Mouse (Mus musculus) layer of hippocampus, adult 8-10 months (tissue): ENCODE results near the gene Apopt1. TPM values are rescaled to one million over a fixed set of nuclear protein-coding genes. Genes with fewer than 3 reads are reported as not detected.

Experiments
- DNase-seq, 2 experiments: peaks; one replicate each; pipeline ENCODE4 v3.0.0; 2022; ENCODE audit warnings: low spot score in 2 of 2
- total RNA-seq, 4 experiments: library from RNA; stranded (reverse); gene quantifications; 2 replicates each; pipeline ENCODE4 v1.2.4; 2022

Gene Apopt1
- total RNA-seq, 4 experiments from 2014 or later: 30.9 to 34.4 (median 33.7) TPM

GRCm38 (mm10) chr12:111680661-111681060, 32.4 kb upstream of the Apopt1 start:
- DNase-seq: no peak

GRCm38 (mm10) chr12:111681305-111681704, 31.8 kb upstream of the Apopt1 start:
- DNase-seq: no peak

DNA sequence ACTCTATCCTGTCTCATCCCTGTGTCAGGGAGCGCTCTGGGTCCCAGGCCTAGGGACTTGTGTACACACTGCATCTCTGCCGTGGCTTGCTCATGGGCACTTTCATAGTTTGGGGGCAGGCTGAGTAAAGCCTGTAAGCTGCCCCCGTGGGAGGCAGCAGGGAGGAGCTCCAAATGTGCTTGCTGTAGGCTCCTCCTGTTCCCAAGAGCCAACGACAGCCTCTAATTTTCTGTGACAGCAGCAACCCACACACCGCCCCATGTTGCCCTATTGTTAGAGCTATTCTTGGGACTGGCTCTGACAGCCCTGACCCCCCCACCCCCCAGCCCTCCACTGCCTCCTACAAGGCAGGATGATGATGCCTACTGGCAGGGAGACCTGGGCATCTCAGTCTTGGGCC, 31.1 kb upstream of the Apopt1 start:
- DNase-seq: no peak

GRCm38 (mm10) chr12:111682806-111683205, 30.3 kb upstream of the Apopt1 start:
- DNase-seq: no peak

GRCm38 (mm10) chr12:111686390-111686789, 26.7 kb upstream of the Apopt1 start:
- DNase-seq: no peak

- DNase-seq: peak; percentile 63 to 65
Observed at GRCm38 (mm10) chr12:111687350-111688068, 25.6 kb upstream of the Apopt1 start.

DNA sequence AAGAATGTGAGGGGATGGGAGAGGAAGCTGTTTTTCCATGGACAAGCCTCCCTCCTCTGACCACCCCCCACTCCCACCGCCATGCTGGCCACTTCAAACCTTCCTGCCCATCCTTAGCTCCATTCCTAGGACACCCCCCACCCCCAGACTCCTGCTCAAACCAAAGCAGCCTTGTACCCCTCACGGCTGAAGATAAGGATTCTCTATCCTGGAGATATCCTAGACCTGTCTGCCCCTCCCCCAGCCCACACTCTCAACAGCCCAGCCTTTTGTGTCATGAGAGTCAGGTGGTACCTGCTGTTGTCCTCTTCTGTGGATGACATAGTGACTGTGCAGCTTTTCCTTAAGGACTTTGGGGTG, 25.0 kb upstream of the Apopt1 start:
- DNase-seq: no peak

- DNase-seq: no peak
Observed at GRCm38 (mm10) chr12:111689426-111689825, 23.6 kb upstream of the Apopt1 start.

- peak in 1 of 2 experiments; percentile 52 for DNase-seq
Observed at GRCm38 (mm10) chr12:111691346-111691872, 21.7 kb upstream of the Apopt1 start.

GRCm38 (mm10) chr12:111692899-111693298, 20.2 kb upstream of the Apopt1 start:
- DNase-seq: no peak

DNA sequence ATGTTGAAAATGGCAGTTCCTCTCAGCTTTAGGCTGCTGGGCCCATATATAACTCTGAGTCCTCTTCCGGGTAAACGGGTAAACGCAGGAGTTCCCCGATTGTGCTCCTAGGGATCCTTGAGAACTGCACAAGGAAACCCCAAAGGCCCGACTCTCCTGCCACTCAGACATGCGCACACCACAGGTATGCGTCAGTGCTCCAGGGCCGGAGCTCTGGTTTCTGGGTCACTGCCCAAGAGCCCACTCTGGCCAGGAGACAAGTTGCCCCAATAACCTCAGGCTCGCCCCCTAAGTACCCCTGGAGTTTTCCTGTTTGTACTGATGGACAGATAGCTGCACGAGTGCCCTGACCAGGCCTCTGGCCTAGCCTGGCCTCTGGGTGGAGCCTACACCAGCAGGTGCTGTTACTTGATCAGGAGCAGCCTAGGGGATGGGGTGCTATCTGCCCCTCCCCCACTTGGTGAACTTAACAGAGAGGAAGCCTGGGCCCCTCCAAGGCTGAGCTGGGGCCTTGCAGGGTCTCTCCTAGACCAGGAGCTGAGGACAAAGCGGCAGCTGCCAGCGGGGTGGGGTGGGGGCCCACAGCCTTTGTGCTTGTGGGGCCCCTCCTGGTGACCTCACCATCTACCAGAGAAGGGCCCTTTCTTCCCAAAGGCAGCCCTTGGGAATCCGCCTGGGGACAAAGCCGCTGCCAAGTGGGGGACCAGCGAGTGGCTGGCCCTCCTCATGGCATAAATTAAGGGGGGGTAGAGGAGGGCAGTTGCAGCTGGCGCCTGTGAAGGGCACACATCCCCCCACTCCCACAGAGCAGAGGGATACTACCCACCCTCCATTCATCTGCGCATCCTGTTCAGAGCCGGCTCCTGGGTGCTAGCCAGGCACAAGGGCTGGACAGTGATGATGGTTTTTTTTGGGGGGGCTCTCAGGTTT, 19.5 kb upstream of the Apopt1 start:
- DNase-seq: peak; percentile 81 to 91

DNA sequence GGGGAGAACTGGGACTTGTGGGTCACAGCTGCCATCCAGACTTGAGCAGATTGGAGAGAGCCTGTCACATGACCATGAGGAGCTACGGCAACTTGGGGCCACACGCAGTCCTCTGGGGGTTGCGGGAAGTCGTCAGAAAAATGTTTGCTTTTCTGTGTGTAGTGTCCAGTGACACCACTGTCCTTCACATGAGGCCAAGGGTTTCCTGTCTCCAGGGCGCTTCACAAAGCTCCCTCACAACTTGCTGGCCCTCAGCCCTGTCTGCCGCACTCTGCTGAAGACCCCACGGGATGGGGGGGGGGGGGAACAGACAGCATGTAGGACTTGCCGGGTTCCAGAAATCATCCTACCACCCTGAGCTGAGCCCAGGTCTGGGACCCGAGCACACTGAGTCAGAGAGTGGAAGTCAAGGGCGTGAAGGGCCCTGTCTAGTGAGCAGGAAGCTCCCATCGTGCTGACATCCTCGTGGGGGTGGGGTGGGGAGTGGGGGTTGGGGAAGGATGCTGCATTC, 18.7 kb upstream of the Apopt1 start:
- DNase-seq: peak in 1 of 2 experiments; percentile 61

DNA sequence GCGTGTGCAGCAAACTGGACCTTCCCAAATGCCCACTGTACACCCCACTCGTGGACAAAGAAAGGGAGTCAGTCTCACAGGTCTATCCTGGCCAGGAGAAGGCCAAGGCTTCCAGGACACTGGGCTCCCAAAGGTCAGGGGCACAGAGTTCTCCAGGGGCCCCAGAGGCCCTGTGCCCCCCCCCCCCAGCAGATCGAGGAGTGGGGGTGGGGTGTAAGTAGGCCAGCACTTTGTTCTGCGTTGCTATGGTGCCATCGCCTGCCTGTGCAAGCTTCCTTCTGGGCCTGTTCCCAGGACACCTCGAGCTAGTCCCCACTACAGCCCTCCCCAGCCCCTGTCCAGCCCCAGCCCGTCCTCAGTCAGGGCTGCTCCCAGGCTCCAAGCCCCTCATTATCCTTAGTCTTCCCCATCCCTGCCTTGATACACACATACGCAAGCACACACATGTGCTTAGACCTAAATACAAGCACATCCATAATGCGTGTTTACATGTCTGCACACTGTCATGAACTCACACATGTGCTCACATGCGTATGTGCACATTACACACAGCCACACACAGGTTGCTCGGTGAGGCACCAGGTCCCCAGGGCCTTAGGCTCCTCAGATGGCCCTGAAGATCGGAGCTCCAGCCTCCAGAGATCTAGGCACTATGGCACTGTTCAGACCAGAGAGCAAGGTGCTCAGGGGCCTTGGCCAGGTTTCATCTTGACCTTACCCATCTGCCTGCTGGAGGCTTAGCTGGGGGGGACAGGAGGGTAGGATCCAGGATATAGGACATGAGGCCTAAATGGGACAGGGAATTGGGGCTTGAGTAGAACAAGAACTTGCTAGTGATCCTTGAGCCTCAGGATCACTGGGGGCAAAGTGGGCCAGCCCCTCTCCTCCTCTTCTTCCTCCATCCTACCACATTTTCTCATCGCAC, 17.9 kb upstream of the Apopt1 start:
- DNase-seq: peak; percentile 65 to 70

DNA sequence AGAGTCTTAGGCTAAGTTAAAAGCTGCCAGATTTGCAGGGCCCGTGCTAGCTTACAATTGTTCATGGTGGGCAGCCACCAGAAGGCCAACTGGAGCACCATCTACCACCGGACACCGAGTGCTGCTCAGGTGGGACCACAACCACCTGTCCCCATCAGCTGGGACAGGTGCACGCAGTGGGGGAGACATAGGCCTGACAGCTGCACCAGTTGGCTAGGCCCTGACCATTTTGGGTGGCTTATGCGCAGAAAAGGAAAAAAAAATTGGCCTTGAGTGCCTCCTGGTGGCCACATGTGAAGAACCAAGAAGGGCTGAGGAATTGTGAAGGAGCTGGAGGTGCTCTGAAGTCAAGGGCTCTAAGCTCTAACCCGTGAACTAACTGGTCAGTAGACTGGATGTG, 16.8 kb upstream of the Apopt1 start:
- DNase-seq: peak in 1 of 2 experiments; percentile 79

DNA sequence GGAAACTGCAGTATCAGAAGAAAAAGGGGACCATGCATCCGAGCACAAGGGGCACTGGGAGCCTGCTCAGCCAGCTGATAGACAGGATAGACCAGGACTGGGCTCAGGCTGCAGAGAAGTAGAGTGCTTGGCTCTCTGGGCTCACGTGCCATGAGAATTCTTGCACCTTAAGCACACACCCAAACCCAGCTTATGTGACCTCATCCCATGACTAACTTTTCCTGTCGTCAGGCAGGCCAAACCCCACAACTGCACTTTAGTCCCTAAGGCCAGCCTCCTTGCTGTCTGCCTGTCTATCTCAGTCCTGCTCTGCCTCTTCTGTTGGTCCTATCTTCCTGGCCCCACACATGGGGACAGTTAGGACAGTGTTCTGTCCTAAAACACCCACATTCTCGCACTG, 15.4 kb upstream of the Apopt1 start:
- DNase-seq: no peak

GRCm38 (mm10) chr12:111698346-111698913, 14.6 kb upstream of the Apopt1 start:
- DNase-seq: no peak

GRCm38 (mm10) chr12:111699542-111699941, 13.5 kb upstream of the Apopt1 start:
- no peak for DNase-seq

DNA sequence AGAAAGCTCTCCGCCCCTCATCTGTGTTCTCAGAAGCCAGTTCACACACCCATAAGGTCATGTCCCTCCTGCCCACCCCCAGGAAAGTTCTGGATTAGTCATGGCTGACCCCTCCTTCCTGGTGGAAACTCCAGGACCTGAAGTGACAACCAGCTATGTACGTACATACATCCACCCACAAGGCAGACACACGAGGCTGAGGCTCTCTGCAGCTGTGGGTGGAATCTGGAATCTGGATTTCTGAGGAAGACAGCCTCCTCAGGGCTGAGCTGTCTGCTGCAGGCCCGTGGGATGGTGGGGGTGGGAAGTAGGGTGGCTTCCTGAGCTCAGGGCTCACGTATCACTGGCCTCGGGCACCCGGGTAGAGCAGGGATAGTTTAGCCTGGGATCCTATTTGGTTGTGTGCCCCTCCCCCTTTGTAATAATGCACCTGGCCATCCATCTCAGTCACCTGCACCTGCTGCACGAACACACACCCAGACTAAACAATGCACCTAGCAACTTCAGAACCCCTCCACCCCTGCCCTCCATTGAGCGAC, 12.1 kb upstream of the Apopt1 start:
- DNase-seq: no peak

DNA sequence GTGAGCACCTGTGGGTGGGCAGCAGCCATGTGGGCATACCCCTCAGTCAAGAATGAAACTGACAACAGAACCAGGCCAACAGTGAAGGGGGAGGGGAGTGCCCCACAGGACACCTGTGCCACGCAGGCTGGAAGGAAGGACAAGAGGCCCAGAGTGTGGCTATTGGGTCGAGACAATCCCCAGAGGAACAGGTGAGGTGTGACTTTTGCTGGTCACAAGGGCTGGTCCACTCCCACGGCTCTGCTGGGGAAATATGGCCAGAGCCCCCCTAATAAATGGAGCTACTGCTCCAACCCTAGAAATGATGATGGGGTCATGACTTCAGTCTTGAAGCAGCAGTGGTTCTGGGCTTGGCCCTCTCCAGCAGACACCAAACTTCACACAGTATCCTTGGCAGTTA, 9.8 kb upstream of the Apopt1 start:
- no peak for DNase-seq

DNA sequence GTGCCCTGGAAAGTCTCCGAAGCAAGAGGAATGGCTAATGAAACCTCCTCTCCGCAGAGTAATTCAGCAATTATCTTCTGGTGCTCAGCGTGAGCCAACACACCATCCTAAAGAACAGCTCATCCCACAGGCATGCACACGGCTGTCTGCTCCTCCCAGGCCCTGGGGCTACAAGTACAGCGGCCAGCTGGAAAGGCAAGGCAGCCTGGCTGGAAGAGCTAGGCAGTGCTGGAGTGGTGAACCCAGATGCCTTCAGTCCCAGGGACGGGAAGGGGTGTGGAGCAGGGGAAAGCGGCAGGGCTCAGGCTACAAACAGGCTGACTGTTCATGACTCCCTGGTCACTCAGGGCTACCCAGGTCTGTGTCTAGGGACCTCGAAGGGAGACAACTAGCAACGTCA, 8.5 kb upstream of the Apopt1 start:
- no peak for DNase-seq
